Mouse (Mus musculus) midbrain, embryonic 15.5 days (tissue): Measurements from ENCODE around the gene Tmem254b. TPM values are rescaled to one million over a fixed set of nuclear protein-coding genes. Genes with fewer than 3 reads are reported as not detected.
"Not testable (repeated sequence)": the region's sequence is repeated elsewhere in the genome, so short reads cannot be mapped to it uniquely, and the experiment has no call there.

ENCODE experiments used
- ATAC-seq: fragments of 200-750 bp; cut with Nextera tagmentation; replicated peaks from 2 replicates; pipeline ENCODE4 v1.8.0; 2017; ENCODE audit warnings: moderate TSS enrichment
- H3K27ac ChIP-seq: fragments of 300-500 bp; sonication (generic); 2 replicates; pipeline ENCODE4 v1.5.1; 2015; ENCODE audit warnings: mild to moderate bottlenecking, inconsistent platforms
- H3K27me3 ChIP-seq: fragments of 300-500 bp; sonication (generic); replicated peaks from 2 replicates; pipeline ENCODE4 v1.6.1; 2015; ENCODE audit warnings: inconsistent platforms
- H3K36me3 ChIP-seq: fragments of 300-500 bp; sonication (generic); replicated peaks from 2 replicates; pipeline ENCODE4 v1.6.1; 2015; ENCODE audit warnings: inconsistent platforms
- H3K4me1 ChIP-seq: fragments of 300-500 bp; sonication (generic); 2 replicates; pipeline ENCODE4 v1.6.1; 2015; ENCODE audit warnings: inconsistent platforms
- H3K4me2 ChIP-seq: fragments of 300-500 bp; sonication (generic); 2 replicates; pipeline ENCODE4 v1.6.1; 2015; ENCODE audit warnings: inconsistent platforms, mild to moderate bottlenecking, moderate library complexity
- H3K4me3 ChIP-seq: fragments of 300-500 bp; sonication (generic); 2 replicates; pipeline ENCODE4 v1.5.1; 2015; ENCODE audit warnings: mild to moderate bottlenecking, inconsistent platforms
- H3K9ac ChIP-seq: fragments of 300-500 bp; sonication (generic); 2 replicates; pipeline ENCODE4 v1.6.1; 2015; ENCODE audit warnings: mild to moderate bottlenecking, inconsistent platforms
- H3K9me3 ChIP-seq: fragments of 300-500 bp; sonication (generic); 2 replicates; pipeline ENCODE4 v1.6.1; 2016; ENCODE audit warnings: inconsistent platforms
- WGBS: fragments of 180-500 bp; shearing (Covaris S2); methylation state at CpG from one replicate; pipeline ENCODE4 v1.1.7; 2015; ENCODE audit warnings: mixed read lengths; 5-methylcytosine and 5-hydroxymethylcytosine counted together
- polyA plus RNA-seq: library from polyadenylated mRNA; unstranded; fragments of >200 nt; fragmentation: Nextera tagmentation; extraction: Ambion mirVana; gene quantifications from 2 replicates; pipeline ENCODE4 v1.2.1, GENCODE M21; 2015

Tmem254b gene
- polyA plus RNA-seq, 1 experiment from 2014 or later: 30.1 TPM

GRCm38 (mm10) chr14:26161156-26161555 lies 45.7 kb downstream of the Tmem254b start:
- H3K27me3 ChIP-seq, H3K27ac ChIP-seq, ATAC-seq, H3K9ac ChIP-seq, H3K4me3 ChIP-seq, H3K9me3 ChIP-seq, H3K36me3 ChIP-seq, H3K4me2 ChIP-seq, H3K4me1 ChIP-seq: not testable (repeated sequence)
- WGBS: no CpG with 5 or more reads among the region's 9 CpGs

DNA sequence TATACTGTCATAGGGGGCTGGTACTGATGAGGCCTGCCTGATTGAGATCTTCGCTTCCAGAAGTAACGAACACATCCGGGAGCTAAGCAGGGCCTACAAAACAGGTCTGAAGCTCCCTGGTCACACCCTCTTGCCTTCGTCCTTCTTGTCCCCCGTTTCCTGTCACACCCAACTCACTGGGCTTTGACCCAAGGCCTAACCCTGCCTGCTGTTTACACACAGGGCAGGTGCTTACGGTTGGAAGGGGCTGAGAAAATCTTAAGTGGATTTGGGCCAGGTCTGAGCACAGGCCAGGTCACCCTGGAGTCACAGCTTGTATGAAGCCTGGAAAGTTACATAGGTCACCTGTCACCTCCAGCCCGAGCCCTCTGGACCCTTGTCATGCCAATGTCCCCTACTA lies 50.8 kb downstream of the Tmem254b start:
- not testable (repeated sequence) for H3K27ac ChIP-seq, H3K4me2 ChIP-seq, H3K4me3 ChIP-seq, H3K36me3 ChIP-seq, H3K9me3 ChIP-seq, H3K9ac ChIP-seq, H3K27me3 ChIP-seq, H3K4me1 ChIP-seq, ATAC-seq
- no CpG with 5 or more reads among the region's 7 CpGs for WGBS

Other genes with a start within 250 kb of the Tmem254b start
- 2.5 and 3.5 TPM in 2 replicates for gene Duxbl1, start 228.5 kb downstream of the Tmem254b start, polyA plus RNA-seq
- gene Gm9780, start 164.3 kb downstream of the Tmem254b start, polyA plus RNA-seq: 9.2 and 9.3 TPM in 2 replicates
- 22.5 and 27.3 TPM in 2 replicates for gene Tmem254c, start 139.7 kb downstream of the Tmem254b start, polyA plus RNA-seq
- not detected in 2 replicates for gene Cphx2, start 125.5 kb downstream of the Tmem254b start, polyA plus RNA-seq
- gene Cphx3, start 124.7 kb downstream of the Tmem254b start, polyA plus RNA-seq: not detected in 2 replicates
- 0.46 and 1.2 TPM in 2 replicates for gene Duxbl2, start 88.7 kb downstream of the Tmem254b start, polyA plus RNA-seq
- 6.6 and 9.8 TPM in 2 replicates for gene Plac9b, start 24.6 kb downstream of the Tmem254b start, polyA plus RNA-seq
- 1.3 and 2.8 TPM in 2 replicates for gene Duxbl3, start 50.9 kb upstream of the Tmem254b start, polyA plus RNA-seq